Mouse (Mus musculus): ENCODE measurements around the gene Gm28053. TPM values are rescaled to one million over a fixed set of nuclear protein-coding genes. Genes with fewer than 3 reads are reported as not detected.

The Gm28053 gene
- polyA plus RNA-seq (2015; fragmentation: Nextera tagmentation; extraction: Ambion mirVana) = 0.70 and 0.71 TPM in 2 replicates

GRCm38 (mm10) chr6:48718455-48718854, at the start of gene Gm28053, which contains the start of gene Gimap7:
TSS of gene Gm28053 (plus strand) at chr6:48718607.
TSS of gene Gimap7 (plus strand) at chr6:48718621.
- H3K36me3 ChIP-seq (ENCODE audit: poor library complexity, severe bottlenecking) = no peaks in the 10 kb centered on the region
- H3K27me3 ChIP-seq = no peaks in the 10 kb centered on the region
- 46% methylated on average over 2 of the region's 2 CpGs for WGBS
- no peak within 1 kb of the TSS for H3K9ac ChIP-seq
- H3K9me3 ChIP-seq (replicated peaks) = no peaks in the 10 kb centered on the region
- H3K4me1 ChIP-seq = no peaks in the 10 kb centered on the region
- H3K4me2 ChIP-seq = no peak within 1 kb of the TSS
- H3K27ac ChIP-seq = no peak within 1 kb of the TSS
- no peak for ATAC-seq
- H3K4me3 ChIP-seq = no peak within 1 kb of the TSS

- Histone ChIP-seq H3K9me3 (replicated peaks) (no peaks in the 10 kb centered on the region), H3K36me3 (ENCODE audit: poor library complexity, severe bottlenecking) (no peaks in the 10 kb centered on the region), H3K4me1 (no peaks in the 10 kb centered on the region), H3K27ac (no peak overlapping the region), H3K9ac (no peak overlapping the region), H3K4me2 (no peak overlapping the region), H3K4me3 (no peak overlapping the region), H3K27me3 (no peaks in the 10 kb centered on the region)
- 65% methylated on average over 2 of the region's 2 CpGs for WGBS
- no peak for ATAC-seq
Measured at GRCm38 (mm10) chr6:48669446-48669969, 48.9 kb upstream of the Gm28053 start.

- Histone ChIP-seq H3K27ac (no peak overlapping the region), H3K9ac (no peak overlapping the region), H3K4me3 (no peak overlapping the region), H3K36me3 (ENCODE audit: poor library complexity, severe bottlenecking) (no peaks in the 10 kb centered on the region), H3K4me2 (no peak overlapping the region), H3K4me1 (peaks cover 5% of the 10 kb centered on the region; the same call in 1 of the 2 replicates), H3K9me3 (replicated peaks) (no peaks in the 10 kb centered on the region), H3K27me3 (no peaks in the 10 kb centered on the region)
- no peak for ATAC-seq
- WGBS = 94% methylated on average over 9 of the region's 9 CpGs
Measured at GRCm38 (mm10) chr6:48674291-48675058, 43.9 kb upstream of the Gm28053 start.

DNA sequence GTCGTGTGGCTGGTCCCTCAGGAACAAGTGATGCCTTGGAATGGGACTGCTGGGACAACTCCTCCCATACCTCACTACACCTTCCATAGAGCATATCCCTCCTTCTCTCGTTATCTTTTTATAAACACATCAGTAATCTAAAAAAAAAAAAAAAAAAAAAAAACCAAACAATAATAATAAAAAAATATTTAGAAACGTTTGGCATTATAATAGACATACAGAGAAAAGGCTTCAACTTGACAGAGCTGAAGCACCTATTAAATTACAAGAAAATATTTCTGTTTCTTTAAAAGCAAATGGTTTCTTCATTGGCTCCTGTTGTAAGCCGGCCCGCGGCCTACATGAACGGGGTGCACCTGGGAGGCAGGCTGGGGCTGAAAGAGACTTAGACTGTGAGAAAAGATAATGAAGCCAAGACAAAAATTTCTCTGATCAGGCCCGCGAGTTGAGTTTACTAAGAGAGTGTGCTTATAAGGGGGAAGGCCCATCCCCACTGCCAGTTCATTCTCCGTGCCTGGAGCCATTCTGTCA, 42.9 kb upstream of the Gm28053 start:
- H3K27me3 ChIP-seq = no peaks in the 10 kb centered on the region
- no peak overlapping the region for H3K4me3 ChIP-seq
- no peak overlapping the region for H3K27ac ChIP-seq
- 39% methylated on average over 10 of the region's 10 CpGs for WGBS
- no peak for ATAC-seq
- H3K36me3 ChIP-seq (ENCODE audit: poor library complexity, severe bottlenecking) = no peaks in the 10 kb centered on the region
- H3K9me3 ChIP-seq (replicated peaks) = no peaks in the 10 kb centered on the region
- peak overlapping the region; percentile 25 for H3K4me2 ChIP-seq
- peaks cover 5% of the 10 kb centered on the region; the same call in 1 of the 2 replicates for H3K4me1 ChIP-seq
- no peak overlapping the region for H3K9ac ChIP-seq

GRCm38 (mm10) chr6:48675931-48676859, 42.2 kb upstream of the Gm28053 start, which contains the start of gene Gimap9:
TSS of gene Gimap9 (plus strand) at chr6:48676129.
- Histone ChIP-seq H3K27me3 (no peaks in the 10 kb centered on the region), H3K4me2 (peak within 1 kb of the TSS; percentile 25), H3K9ac (no peak within 1 kb of the TSS), H3K4me3 (no peak within 1 kb of the TSS), H3K36me3 (ENCODE audit: poor library complexity, severe bottlenecking) (no peaks in the 10 kb centered on the region), H3K9me3 (replicated peaks) (no peaks in the 10 kb centered on the region), H3K4me1 (peaks cover 5% of the 10 kb centered on the region; the same call in 1 of the 2 replicates), H3K27ac (no peak within 1 kb of the TSS)
- ATAC-seq = no peak
- WGBS = 18% methylated on average over 13 of the region's 13 CpGs

- Histone ChIP-seq H3K27ac (no peak overlapping the region), H3K9me3 (replicated peaks) (no peaks in the 10 kb centered on the region), H3K9ac (no peak overlapping the region), H3K4me1 (peaks cover 5% of the 10 kb centered on the region; the same call in 1 of the 2 replicates), H3K36me3 (ENCODE audit: poor library complexity, severe bottlenecking) (no peaks in the 10 kb centered on the region), H3K4me2 (no peak overlapping the region), H3K4me3 (no peak overlapping the region), H3K27me3 (no peaks in the 10 kb centered on the region)
- ATAC-seq = no peak
- 79% methylated on average over 5 of the region's 5 CpGs for WGBS
Measured at GRCm38 (mm10) chr6:48676860-48677415, 41.5 kb upstream of the Gm28053 start.

DNA sequence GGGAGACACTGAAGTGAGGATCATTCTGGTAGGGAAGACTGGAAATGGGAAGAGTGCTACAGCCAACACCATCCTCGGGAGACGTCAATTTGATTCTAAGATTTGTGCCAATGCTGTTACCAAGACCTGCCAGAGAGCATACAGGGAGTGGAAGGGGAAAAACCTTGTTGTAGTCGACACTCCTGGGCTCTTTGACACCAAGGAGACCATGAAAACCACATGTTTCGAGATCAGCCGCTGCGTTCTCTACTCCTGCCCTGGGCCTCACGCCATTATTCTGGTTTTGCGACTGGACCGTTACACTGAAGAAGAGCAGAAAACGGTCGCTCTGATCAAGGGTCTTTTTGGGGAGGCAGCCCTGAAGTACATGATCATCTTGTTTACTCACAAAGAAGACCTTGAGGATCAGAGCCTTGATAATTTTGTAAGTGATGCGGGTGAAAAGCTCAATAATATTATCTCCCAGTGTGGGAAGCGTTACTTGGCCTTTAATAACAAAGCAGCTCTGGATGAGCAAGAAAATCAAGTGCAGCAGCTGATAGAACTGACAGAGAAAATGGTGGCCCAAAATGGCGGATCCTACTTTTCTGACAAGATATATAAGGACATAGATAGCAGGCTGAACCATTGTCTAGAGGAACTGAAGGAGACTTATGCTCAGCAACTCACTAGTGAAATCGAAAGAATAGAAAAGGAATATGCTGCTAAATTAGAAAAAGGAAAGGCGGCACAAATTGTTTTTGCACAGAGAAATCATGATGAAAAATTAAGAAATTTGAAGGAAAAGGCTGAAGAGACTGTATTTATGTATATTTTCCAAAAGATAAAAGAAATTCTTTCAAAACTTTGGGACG, 40.7 kb upstream of the Gm28053 start:
- WGBS = 93% methylated on average over 17 of the region's 17 CpGs
- ATAC-seq = no peak

DNA sequence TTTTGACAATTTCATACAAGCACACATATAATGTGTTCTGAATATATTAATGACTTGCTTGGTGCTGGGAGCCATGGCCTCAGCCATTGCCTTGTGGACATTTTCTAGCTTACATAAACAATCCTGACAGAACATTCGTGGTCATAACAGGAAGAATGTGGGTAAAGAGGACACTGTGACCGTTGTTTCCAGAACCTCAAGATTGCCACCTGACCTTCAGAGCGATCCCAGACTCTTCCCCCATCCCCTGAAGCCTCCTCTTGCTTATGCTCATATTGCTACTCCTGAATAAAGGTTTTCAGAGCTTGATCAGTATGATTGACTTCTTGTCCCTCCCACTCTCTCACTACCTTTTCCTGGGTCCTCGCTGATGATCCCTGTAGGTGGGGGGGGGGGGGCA, 40.0 kb upstream of the Gm28053 start:
- WGBS = 90% methylated on average over 4 of the region's 4 CpGs
- no peaks in the 10 kb centered on the region for H3K36me3 ChIP-seq (ENCODE audit: poor library complexity, severe bottlenecking)

More for the DNA sequence above, 40.7 kb upstream of the Gm28053 start:
- Histone ChIP-seq H3K9me3 (replicated peaks) (no peaks in the 10 kb centered on the region), H3K4me2 (no peak overlapping the region), H3K27ac (no peak overlapping the region), H3K4me1 (peaks cover 5% of the 10 kb centered on the region; the same call in 1 of the 2 replicates), H3K27me3 (no peaks in the 10 kb centered on the region), H3K9ac (no peak overlapping the region), H3K36me3 (ENCODE audit: poor library complexity, severe bottlenecking) (no peaks in the 10 kb centered on the region), H3K4me3 (no peak overlapping the region)

DNA sequence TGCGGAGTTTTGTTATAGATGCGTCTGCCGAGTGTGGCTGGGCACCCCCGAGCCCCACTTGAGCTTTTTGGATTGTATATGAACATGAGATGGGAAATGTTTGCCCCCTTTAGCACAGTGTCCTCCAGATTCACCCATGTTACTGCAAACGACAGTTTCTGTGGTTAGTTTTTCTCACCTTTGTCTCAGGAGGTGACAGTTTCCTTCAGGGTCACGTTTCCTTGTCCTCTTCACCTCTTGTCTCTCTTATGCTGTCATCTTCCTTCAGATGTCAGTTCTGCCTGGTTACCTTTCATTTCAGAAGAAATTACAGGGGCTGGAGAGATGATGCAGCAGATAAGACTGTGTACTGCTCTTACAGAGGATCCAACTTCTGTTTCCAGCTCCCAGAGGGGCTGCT, 38.7 kb upstream of the Gm28053 start:
- ATAC-seq = no peak
- Histone ChIP-seq H3K27ac (no peak overlapping the region), H3K9ac (no peak overlapping the region), H3K27me3 (no peaks in the 10 kb centered on the region), H3K4me1 (peaks cover 5% of the 10 kb centered on the region; the same call in 1 of the 2 replicates), H3K9me3 (replicated peaks) (no peaks in the 10 kb centered on the region), H3K4me2 (no peak overlapping the region), H3K36me3 (ENCODE audit: poor library complexity, severe bottlenecking) (no peaks in the 10 kb centered on the region), H3K4me3 (no peak overlapping the region)
- WGBS = 85% methylated on average over 6 of the region's 6 CpGs

More for the DNA sequence above, 40.0 kb upstream of the Gm28053 start:
- no peak overlapping the region for H3K27ac ChIP-seq
- H3K9ac ChIP-seq = no peak overlapping the region
- peaks cover 5% of the 10 kb centered on the region; the same call in 1 of the 2 replicates for H3K4me1 ChIP-seq
- no peak overlapping the region for H3K4me2 ChIP-seq
- no peaks in the 10 kb centered on the region for H3K27me3 ChIP-seq
- ATAC-seq = no peak
- H3K4me3 ChIP-seq = no peak overlapping the region
- no peaks in the 10 kb centered on the region for H3K9me3 ChIP-seq (replicated peaks)

DNA sequence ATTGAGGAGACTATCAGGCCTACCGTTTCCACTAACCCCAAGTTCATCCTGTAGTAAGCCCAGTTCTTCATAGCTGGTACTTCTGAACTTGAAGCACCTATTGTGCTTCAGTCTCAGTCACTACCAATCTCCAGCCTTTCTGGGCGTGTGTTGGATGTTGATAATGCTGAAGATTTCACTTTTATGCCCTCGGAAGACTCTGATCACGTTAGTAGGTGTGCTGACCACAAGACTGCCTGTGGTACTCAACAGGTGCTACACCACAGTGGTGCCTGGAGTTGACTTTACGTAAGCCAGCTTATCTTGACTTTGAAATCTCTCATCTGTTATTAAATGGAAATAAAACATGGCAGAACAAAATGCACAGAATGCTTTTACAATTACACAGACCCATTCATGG, 38.0 kb upstream of the Gm28053 start:
- H3K4me3 ChIP-seq = no peak overlapping the region
- no peaks in the 10 kb centered on the region for H3K9me3 ChIP-seq (replicated peaks)
- peaks cover 5% of the 10 kb centered on the region; the same call in 1 of the 2 replicates for H3K4me1 ChIP-seq
- no peaks in the 10 kb centered on the region for H3K36me3 ChIP-seq (ENCODE audit: poor library complexity, severe bottlenecking)
- no peak overlapping the region for H3K9ac ChIP-seq
- no peak for ATAC-seq
- no peaks in the 10 kb centered on the region for H3K27me3 ChIP-seq
- WGBS = 79% methylated on average over 5 of the region's 5 CpGs
- no peak overlapping the region for H3K4me2 ChIP-seq
- H3K27ac ChIP-seq = no peak overlapping the region
